Mouse (Mus musculus): ENCODE results near the gene Ipo13. TPM values are rescaled to one million over a fixed set of nuclear protein-coding genes. Genes with fewer than 3 reads are reported as not detected.

Gene Ipo13
- polyA plus RNA-seq, 1 experiment from 2014 or later = 65.3 TPM

DNA sequence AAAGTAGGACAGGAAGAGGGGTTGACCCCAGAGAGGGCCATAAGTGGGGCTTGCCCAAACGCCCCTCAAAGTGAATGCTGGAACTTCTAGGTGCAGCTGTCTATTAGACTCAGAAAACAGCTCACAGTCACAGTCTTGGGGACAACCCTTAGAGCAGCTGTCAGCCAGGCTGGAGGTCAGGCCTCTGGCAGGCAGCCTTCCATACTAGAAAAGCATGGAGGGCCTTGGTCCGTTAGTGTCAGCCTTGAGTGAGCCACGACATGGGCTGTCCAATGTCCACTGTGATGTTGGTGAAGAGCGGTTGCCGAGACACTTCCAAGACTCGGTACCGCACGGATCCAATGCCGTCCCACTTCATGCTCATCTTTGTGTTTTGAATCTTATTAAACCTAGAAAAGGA is 41.2 kb downstream of the Ipo13 start:
- no peak overlapping the region for H3K4me3 ChIP-seq
- no peaks in the 10 kb centered on the region for H3K27me3 ChIP-seq
- H3K27ac ChIP-seq (replicated peaks) = no peak overlapping the region
- no peaks in the 10 kb centered on the region for H3K9me3 ChIP-seq
- no peak overlapping the region for H3K9ac ChIP-seq
- WGBS = 91% methylated on average over 9 of the region's 9 CpGs
- peaks cover 22% of the 10 kb centered on the region for H3K4me1 ChIP-seq (replicated peaks)
- no peak for ATAC-seq (ENCODE audit: low read depth)
- no peak overlapping the region for H3K4me2 ChIP-seq
- H3K36me3 ChIP-seq = peaks cover 56% of the 10 kb centered on the region

DNA sequence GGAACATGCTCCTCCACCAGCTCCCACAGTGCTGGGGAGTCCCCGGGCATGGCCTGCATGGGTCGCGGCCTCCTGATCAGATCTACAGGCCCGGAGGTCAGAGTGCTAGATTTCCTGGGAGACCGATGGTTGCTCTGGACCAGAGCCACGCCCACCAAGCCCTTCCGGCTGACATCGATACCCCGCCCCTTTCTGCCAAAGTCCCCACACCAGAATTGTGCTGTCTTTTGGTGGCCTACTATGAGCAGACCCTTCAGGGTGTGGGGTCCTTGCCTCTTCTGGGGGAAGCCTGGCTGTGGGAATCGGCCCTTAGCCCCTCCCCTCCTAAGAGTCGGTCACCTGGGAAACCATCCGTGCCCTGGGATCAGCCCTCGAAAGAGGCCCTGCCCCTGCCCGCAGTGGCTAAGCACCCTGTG is 42.3 kb downstream of the Ipo13 start, which contains the start of gene Ccdc24:
Gene Ccdc24, minus strand, starts transcription at position 87 of the 416 bp plus-strand sequence.
- ATAC-seq (ENCODE audit: low read depth) = peak; percentile 16; the same call in 1 of the 2 replicates
- Histone ChIP-seq H3K9me3 (no peaks in the 10 kb centered on the region), H3K9ac (peak within 1 kb of the TSS; percentile 23; the same call in 1 of the 2 replicates), H3K4me2 (peak within 1 kb of the TSS; percentile 35), H3K27ac (replicated peaks) (no peak within 1 kb of the TSS), H3K36me3 (peaks cover 47% of the 10 kb centered on the region), H3K4me1 (replicated peaks) (peaks cover 24% of the 10 kb centered on the region), H3K27me3 (peaks cover 2% of the 10 kb centered on the region; the same call in 1 of the 2 replicates), H3K4me3 (no peak within 1 kb of the TSS)
- 10% methylated on average over 14 of the region's 14 CpGs for WGBS

DNA sequence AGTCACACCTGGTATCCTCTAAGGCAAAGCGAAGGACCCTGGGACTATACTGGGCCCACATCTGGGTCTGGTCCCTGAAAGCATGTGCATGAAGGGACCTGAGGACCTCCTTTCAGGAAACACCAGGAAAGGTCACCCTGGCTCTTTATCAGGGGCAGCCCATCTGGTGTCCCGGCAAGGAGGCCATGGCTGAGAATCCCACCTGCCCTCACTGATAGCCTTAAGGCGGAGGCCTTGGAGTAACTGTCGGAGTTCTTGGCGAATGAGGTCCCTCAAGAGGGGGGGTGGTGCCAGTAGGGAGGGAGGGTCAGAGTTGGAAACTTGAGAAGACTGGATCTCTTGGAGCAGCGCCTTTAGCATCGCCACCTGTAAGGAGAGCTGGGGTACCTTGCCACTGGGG is 43.0 kb downstream of the Ipo13 start:
- Histone ChIP-seq H3K4me1 (replicated peaks) (peaks cover 25% of the 10 kb centered on the region), H3K4me3 (no peak overlapping the region), H3K9me3 (no peaks in the 10 kb centered on the region), H3K27ac (replicated peaks) (no peak overlapping the region), H3K9ac (no peak overlapping the region), H3K27me3 (peaks cover 7% of the 10 kb centered on the region; the same call in 1 of the 2 replicates), H3K4me2 (0 out of 2 replicates have a peak overlapping the region, but pooled peaks have one; percentile 35), H3K36me3 (peaks cover 40% of the 10 kb centered on the region)
- ATAC-seq (ENCODE audit: low read depth) = no peak
- 66% methylated on average over 7 of the region's 7 CpGs for WGBS

DNA sequence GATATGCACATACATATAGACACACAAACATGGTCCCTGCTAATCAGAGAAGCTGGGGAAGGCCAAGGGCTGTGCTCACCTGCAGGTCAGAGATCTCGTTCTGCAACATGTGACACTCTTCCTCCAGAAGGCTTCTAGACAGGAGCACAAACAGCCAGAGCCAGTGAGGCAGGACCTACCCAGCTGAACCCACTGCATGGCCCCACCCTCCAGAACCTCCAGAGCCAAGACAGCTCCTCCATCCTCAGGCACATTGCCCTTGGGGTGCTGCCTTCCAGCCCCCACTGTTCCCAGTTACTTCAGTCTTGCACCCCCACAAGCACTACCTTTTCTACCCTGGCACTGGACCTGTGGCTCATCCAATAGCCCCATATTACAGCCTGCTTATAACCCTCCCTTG is 44.4 kb downstream of the Ipo13 start:
- peaks cover 36% of the 10 kb centered on the region for H3K4me1 ChIP-seq (replicated peaks)
- no peaks in the 10 kb centered on the region for H3K9me3 ChIP-seq
- H3K36me3 ChIP-seq = peaks cover 26% of the 10 kb centered on the region
- ATAC-seq (ENCODE audit: low read depth) = no peak
- H3K4me2 ChIP-seq = no peak overlapping the region
- H3K9ac ChIP-seq = no peak overlapping the region
- H3K27me3 ChIP-seq = peaks cover 7% of the 10 kb centered on the region; the same call in 1 of the 2 replicates
- 73% methylated on average over 1 of the region's 1 CpGs for WGBS
- no peak overlapping the region for H3K4me3 ChIP-seq
- H3K27ac ChIP-seq (replicated peaks) = no peak overlapping the region

DNA sequence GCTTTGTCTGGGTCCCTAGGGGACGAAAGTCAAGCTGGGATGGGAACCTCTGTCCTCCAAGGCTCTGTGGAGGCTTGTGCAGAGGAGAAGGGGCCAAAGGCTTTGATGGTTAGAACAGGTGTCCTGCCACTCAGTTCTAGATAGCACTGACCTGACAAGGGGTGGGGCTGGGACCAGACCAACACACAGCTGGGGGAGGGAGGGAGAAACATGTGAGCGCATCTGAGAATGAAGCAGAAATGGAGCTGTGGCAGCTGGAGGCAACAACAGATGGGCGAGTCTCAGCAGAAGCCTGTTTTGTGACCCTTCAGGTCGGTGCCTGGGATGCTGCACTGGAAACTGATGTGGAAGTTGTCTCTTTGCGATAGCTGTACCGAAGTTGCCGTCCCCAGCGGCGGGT is 45.5 kb downstream of the Ipo13 start:
- peaks cover 36% of the 10 kb centered on the region for H3K4me1 ChIP-seq (replicated peaks)

DNA sequence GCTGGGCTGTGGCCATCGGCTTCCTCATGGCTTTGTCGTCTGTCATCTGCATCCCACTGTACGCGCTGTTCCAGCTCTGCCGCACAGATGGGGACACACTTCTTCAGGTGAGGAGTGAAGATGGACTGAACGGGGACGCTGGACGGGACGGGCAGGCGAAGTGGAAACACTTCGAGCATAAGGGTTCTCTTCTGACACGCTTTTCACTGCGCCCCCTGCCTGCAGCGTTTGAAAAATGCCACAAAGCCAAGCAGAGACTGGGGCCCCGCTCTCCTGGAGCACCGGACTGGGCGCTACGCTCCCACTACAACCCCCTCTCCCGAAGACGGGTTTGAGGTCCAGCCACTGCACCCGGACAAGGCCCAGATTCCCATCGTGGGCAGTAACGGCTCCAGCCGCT is 47.0 kb downstream of the Ipo13 start:
- WGBS = 14% methylated on average over 24 of the region's 24 CpGs
- no peak for ATAC-seq (ENCODE audit: low read depth)
- peak overlapping the region; percentile 38; the same call in 1 of the 2 replicates for H3K9ac ChIP-seq

More for the DNA sequence above, 45.5 kb downstream of the Ipo13 start:
- 73% methylated on average over 9 of the region's 9 CpGs for WGBS
- no peak overlapping the region; the same call in 1 of the 2 replicates for H3K27ac ChIP-seq (replicated peaks)
- no peaks in the 10 kb centered on the region for H3K9me3 ChIP-seq
- no peak overlapping the region for H3K4me2 ChIP-seq
- no peak overlapping the region for H3K9ac ChIP-seq
- peaks cover 7% of the 10 kb centered on the region; the same call in 1 of the 2 replicates for H3K27me3 ChIP-seq
- H3K4me3 ChIP-seq = no peak overlapping the region
- H3K36me3 ChIP-seq = peaks cover 15% of the 10 kb centered on the region
- no peak for ATAC-seq (ENCODE audit: low read depth)

DNA sequence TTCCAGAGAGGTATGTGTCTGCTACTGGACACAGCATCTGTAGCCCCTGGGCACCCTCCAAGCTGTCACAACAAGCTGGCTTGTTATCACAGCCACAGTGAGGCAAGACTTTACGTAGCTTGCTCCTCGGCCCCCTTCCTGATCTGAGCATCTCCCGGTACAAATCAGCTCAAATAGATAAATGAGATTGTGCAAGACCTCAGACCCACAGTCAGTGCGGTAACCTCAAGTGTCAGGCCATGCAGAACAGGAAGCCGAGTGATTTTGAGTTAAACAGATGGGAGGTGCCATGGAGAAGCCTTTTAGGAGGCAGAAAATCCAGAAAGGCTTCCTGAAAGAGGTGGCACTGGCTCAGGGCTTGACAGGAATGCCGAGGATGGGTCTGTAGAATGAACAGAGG is 47.8 kb downstream of the Ipo13 start:
- H3K4me3 ChIP-seq = no peak overlapping the region
- peaks cover 7% of the 10 kb centered on the region; the same call in 1 of the 2 replicates for H3K27me3 ChIP-seq
- no peaks in the 10 kb centered on the region for H3K9me3 ChIP-seq
- no peak for ATAC-seq (ENCODE audit: low read depth)
- H3K4me1 ChIP-seq (replicated peaks) = peaks cover 36% of the 10 kb centered on the region
- H3K9ac ChIP-seq = no peak overlapping the region
- 83% methylated on average over 6 of the region's 6 CpGs for WGBS
- H3K36me3 ChIP-seq = no peaks in the 10 kb centered on the region
- H3K27ac ChIP-seq (replicated peaks) = no peak overlapping the region
- H3K4me2 ChIP-seq = no peak overlapping the region

More for the DNA sequence above, 47.0 kb downstream of the Ipo13 start:
- Histone ChIP-seq H3K4me2 (peak overlapping the region; percentile 22), H3K4me3 (no peak overlapping the region), H3K9me3 (no peaks in the 10 kb centered on the region), H3K36me3 (0 out of 2 replicates have a peak, but pooled peaks cover under 1% of the 10 kb centered on the region), H3K27ac (replicated peaks) (no peak overlapping the region), H3K4me1 (replicated peaks) (peaks cover 39% of the 10 kb centered on the region), H3K27me3 (peaks cover 7% of the 10 kb centered on the region; the same call in 1 of the 2 replicates)

DNA sequence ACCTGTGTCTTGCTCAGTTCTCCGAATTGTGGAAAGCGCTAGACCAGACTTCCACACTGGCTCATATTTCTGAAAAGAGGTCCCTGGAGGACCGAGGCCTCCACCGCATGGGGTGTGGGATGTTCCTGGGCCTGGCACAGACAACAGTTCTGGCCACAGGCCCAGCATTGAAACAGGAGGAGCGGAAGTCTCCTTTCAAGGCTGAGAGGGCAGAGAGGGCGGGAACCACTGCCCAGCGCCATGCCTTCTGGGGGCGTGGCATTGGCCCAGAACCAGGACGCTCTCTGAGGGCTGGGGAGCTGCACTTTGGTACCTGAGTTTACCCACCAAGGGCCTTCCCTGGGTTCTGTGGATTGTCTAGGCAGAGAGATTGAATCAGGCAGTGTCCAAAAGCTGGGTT is 48.7 kb downstream of the Ipo13 start:
- H3K9ac ChIP-seq = peak overlapping the region; percentile 34; the same call in 1 of the 2 replicates
- peaks cover 7% of the 10 kb centered on the region; the same call in 1 of the 2 replicates for H3K27me3 ChIP-seq
- H3K9me3 ChIP-seq = no peaks in the 10 kb centered on the region
- no peak for ATAC-seq (ENCODE audit: low read depth)
- no peaks in the 10 kb centered on the region for H3K36me3 ChIP-seq
- H3K27ac ChIP-seq (replicated peaks) = 0 out of 2 replicates have a peak overlapping the region, but pooled peaks have one; percentile 28
- no peak overlapping the region for H3K4me3 ChIP-seq
- no peak overlapping the region for H3K4me2 ChIP-seq
- WGBS = 53% methylated on average over 9 of the region's 9 CpGs
- H3K4me1 ChIP-seq (replicated peaks) = peaks cover 36% of the 10 kb centered on the region

DNA sequence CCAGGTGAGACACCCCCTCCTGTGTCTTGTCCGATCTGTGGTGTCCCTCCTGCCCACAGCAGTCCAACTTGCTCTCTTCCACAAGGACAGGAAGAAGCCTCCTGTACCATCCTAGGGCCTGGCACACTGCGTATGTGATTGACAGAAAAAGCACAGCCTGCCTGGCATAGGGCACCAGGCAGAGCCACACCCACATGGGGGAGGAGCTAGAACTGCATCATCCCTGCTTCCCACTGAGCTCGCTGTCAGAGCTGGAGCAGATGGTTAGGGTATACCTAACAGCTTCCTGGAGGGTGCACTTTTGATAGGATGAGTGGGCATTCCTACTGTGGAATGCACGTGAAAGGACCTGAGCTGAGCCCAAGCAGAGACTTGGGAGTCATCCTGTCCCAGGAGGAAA is 52.0 kb downstream of the Ipo13 start:
- peak; percentile 56 for ATAC-seq (ENCODE audit: low read depth)
- peak overlapping the region; percentile 22; the same call in 1 of the 2 replicates for H3K9ac ChIP-seq
- 31% methylated on average over 4 of the region's 4 CpGs for WGBS
- no peak overlapping the region for H3K4me3 ChIP-seq
- H3K36me3 ChIP-seq = no peaks in the 10 kb centered on the region
- H3K27me3 ChIP-seq = peaks cover 7% of the 10 kb centered on the region; the same call in 1 of the 2 replicates
- no peak overlapping the region for H3K4me2 ChIP-seq
- no peaks in the 10 kb centered on the region for H3K9me3 ChIP-seq
- peaks cover 33% of the 10 kb centered on the region for H3K4me1 ChIP-seq (replicated peaks)
- H3K27ac ChIP-seq (replicated peaks) = no peak overlapping the region

DNA sequence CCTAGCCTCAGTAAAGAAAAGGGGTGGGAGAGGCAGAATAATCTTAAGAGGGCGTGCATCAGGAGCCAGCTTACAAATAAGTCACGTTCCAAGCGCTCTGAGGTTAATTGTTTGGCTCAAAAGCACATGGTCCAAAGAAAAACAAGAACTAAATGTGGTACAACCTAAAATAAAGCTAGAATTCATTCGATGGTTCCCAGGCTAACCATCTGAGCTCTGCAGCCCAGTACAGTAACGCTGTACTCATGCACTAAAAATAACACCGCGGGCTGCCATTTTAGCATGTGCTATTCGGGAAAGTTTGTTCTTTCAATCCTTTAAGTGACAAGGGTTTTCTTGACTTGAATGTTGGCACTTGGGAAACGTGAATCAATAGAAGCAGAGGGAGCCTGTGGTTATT is 54.2 kb downstream of the Ipo13 start:
- no peaks in the 10 kb centered on the region for H3K27me3 ChIP-seq
- H3K4me2 ChIP-seq = no peak overlapping the region
- no peak for ATAC-seq (ENCODE audit: low read depth)
- no peaks in the 10 kb centered on the region; the same call in 1 of the 2 replicates for H3K36me3 ChIP-seq
- peaks cover 29% of the 10 kb centered on the region for H3K4me1 ChIP-seq (replicated peaks)
- H3K9me3 ChIP-seq = no peaks in the 10 kb centered on the region
- H3K9ac ChIP-seq = no peak overlapping the region
- H3K27ac ChIP-seq (replicated peaks) = no peak overlapping the region
- 84% methylated on average over 9 of the region's 9 CpGs for WGBS
- H3K4me3 ChIP-seq = no peak overlapping the region

DNA sequence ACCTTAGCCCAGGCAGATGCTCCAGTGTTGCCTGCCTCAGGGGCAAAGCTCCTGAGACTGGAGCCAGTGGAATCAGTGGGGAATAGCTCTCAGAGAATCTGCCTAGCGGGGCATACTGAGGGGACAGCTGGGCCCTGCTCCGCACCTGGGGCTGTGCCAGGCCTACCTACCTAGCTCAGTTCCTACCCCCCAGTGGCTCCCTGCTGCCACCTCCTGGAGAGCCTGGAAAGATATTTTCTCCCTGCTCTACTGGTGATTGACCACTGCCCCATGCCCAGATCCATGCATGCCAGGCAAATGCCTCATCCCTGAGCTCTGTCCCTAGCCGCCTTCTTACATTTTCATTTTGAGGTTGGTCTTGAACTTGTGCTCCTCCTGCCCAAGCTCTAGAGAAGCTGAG is 56.0 kb downstream of the Ipo13 start:
- WGBS = 55% methylated on average over 3 of the region's 3 CpGs
- Histone ChIP-seq H3K4me1 (replicated peaks) (peaks cover 40% of the 10 kb centered on the region), H3K4me3 (no peak overlapping the region), H3K9me3 (no peaks in the 10 kb centered on the region), H3K4me2 (no peak overlapping the region), H3K36me3 (no peaks in the 10 kb centered on the region; the same call in 1 of the 2 replicates), H3K27ac (replicated peaks) (no peak overlapping the region), H3K27me3 (no peaks in the 10 kb centered on the region), H3K9ac (no peak overlapping the region)
- ATAC-seq (ENCODE audit: low read depth) = peak; percentile 26; the same call in 1 of the 2 replicates

DNA sequence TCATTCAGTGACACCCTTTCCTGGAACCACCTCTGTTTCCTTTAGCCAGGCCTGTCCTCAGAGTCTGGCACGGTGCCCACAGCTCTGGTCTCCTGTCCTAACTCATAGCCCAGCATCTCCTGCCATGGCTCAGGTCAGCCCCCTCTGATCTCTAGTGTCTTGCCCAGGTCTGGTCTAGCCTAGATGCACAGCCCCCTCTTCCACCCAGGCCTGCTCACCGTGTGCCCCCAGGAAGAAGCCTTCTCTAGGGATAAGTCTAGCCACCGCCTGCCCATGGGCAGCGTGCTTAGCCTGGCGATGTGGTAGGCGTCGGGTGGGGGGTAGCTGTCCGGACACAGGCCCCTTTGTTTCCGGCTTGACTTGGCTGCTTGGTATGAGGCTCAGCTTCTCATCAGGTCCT is 59.7 kb downstream of the Ipo13 start:
- H3K36me3 ChIP-seq = no peaks in the 10 kb centered on the region; the same call in 1 of the 2 replicates
- 67% methylated on average over 9 of the region's 9 CpGs for WGBS
- no peaks in the 10 kb centered on the region for H3K9me3 ChIP-seq
- peak overlapping the region; percentile 70 for H3K27ac ChIP-seq (replicated peaks)
- H3K9ac ChIP-seq = no peak overlapping the region
- peak; percentile 34; the same call in 1 of the 2 replicates for ATAC-seq (ENCODE audit: low read depth)
- H3K4me3 ChIP-seq = no peak overlapping the region
- no peaks in the 10 kb centered on the region for H3K27me3 ChIP-seq
- H3K4me1 ChIP-seq (replicated peaks) = peaks cover 43% of the 10 kb centered on the region
- H3K4me2 ChIP-seq = no peak overlapping the region
